Mouse (Mus musculus): ENCODE results near the gene Rab40c. TPM values are rescaled to one million over a fixed set of nuclear protein-coding genes. Genes with fewer than 3 reads are reported as not detected.

Rab40c gene
- polyA plus RNA-seq, 1 experiment from 2014 or later, result 15.8 TPM

- no peak overlapping the region for H3K4me3 ChIP-seq (ENCODE audit: low read depth, low read length)
- no peaks in the 10 kb centered on the region for H3K9me3 ChIP-seq (ENCODE audit: control insufficient read depth)
- no peaks in the 10 kb centered on the region for H3K27me3 ChIP-seq (replicated peaks; ENCODE audit: control insufficient read depth, insufficient read depth, low read length)
- H3K36me3 ChIP-seq (ENCODE audit: control insufficient read depth, insufficient read depth), result no peaks in the 10 kb centered on the region
- WGBS, result 88% methylated on average over 2 of the region's 2 CpGs
- H3K9ac ChIP-seq (ENCODE audit: low read depth, low read length), result no peak overlapping the region
- H3K27ac ChIP-seq (ENCODE audit: low read depth, low read length), result no peak overlapping the region
- 0 out of 2 replicates have a peak, but pooled peaks cover 3% of the 10 kb centered on the region for H3K4me1 ChIP-seq (replicated peaks; ENCODE audit: control insufficient read depth, insufficient read depth, low read length)
- ATAC-seq, result no peak
- no peak for TF ChIP-seq CTCF (IDR thresholded peaks at IDR 0.05; ENCODE audit: low read depth)
- no peak overlapping the region for H3K4me2 ChIP-seq (replicated peaks; ENCODE audit: low read depth)
These were observed 49.6 kb downstream of the Rab40c start for GRCm38 (mm10) chr17:25869954-25870353.

- Histone ChIP-seq H3K36me3 (ENCODE audit: control insufficient read depth, insufficient read depth) (no peaks in the 10 kb centered on the region), H3K4me2 (replicated peaks; ENCODE audit: low read depth) (no peak overlapping the region), H3K9me3 (ENCODE audit: control insufficient read depth) (no peaks in the 10 kb centered on the region), H3K4me1 (replicated peaks; ENCODE audit: control insufficient read depth, insufficient read depth, low read length) (0 out of 2 replicates have a peak, but pooled peaks cover 4% of the 10 kb centered on the region), H3K9ac (ENCODE audit: low read depth, low read length) (no peak overlapping the region), H3K27me3 (replicated peaks; ENCODE audit: control insufficient read depth, insufficient read depth, low read length) (no peaks in the 10 kb centered on the region), H3K4me3 (ENCODE audit: low read depth, low read length) (no peak overlapping the region), H3K27ac (ENCODE audit: low read depth, low read length) (no peak overlapping the region)
- no peak for TF ChIP-seq CTCF (IDR thresholded peaks at IDR 0.05; ENCODE audit: low read depth)
- ATAC-seq, result no peak
- WGBS, result 84% methylated on average over 8 of the region's 8 CpGs
These were observed 50.0 kb downstream of the Rab40c start for GRCm38 (mm10) chr17:25869498-25869897.

GRCm38 (mm10) chr17:25868601-25869191, 50.8 kb downstream of the Rab40c start, which contains the start of gene Mcrip2:
TSS of gene Mcrip2 (minus strand) at chr17:25868764.
- Histone ChIP-seq H3K9ac (ENCODE audit: low read depth, low read length) (peak within 1 kb of the TSS; percentile 66), H3K27ac (ENCODE audit: low read depth, low read length) (peak within 1 kb of the TSS; percentile 81), H3K4me3 (ENCODE audit: low read depth, low read length) (peak within 1 kb of the TSS; percentile 70), H3K4me2 (replicated peaks; ENCODE audit: low read depth) (peak within 1 kb of the TSS; percentile 97), H3K9me3 (ENCODE audit: control insufficient read depth) (no peaks in the 10 kb centered on the region), H3K27me3 (replicated peaks; ENCODE audit: control insufficient read depth, insufficient read depth, low read length) (no peaks in the 10 kb centered on the region), H3K4me1 (replicated peaks; ENCODE audit: control insufficient read depth, insufficient read depth, low read length) (0 out of 2 replicates have a peak, but pooled peaks cover 4% of the 10 kb centered on the region), H3K36me3 (ENCODE audit: control insufficient read depth, insufficient read depth) (no peaks in the 10 kb centered on the region)
- TF ChIP-seq CTCF (IDR thresholded peaks at IDR 0.05; ENCODE audit: low read depth), result peak; percentile 45; the same call in 1 of the 2 replicates
- WGBS, result under 1% methylated on average over 21 of the region's 24 CpGs
- peak; percentile 60 for ATAC-seq

- Histone ChIP-seq H3K4me3 (ENCODE audit: low read depth, low read length) (peak overlapping the region; percentile 70), H3K9me3 (ENCODE audit: control insufficient read depth) (no peaks in the 10 kb centered on the region), H3K4me2 (replicated peaks; ENCODE audit: low read depth) (peak overlapping the region; percentile 97), H3K36me3 (ENCODE audit: control insufficient read depth, insufficient read depth) (no peaks in the 10 kb centered on the region), H3K9ac (ENCODE audit: low read depth, low read length) (peak overlapping the region; percentile 66), H3K27me3 (replicated peaks; ENCODE audit: control insufficient read depth, insufficient read depth, low read length) (no peaks in the 10 kb centered on the region), H3K4me1 (replicated peaks; ENCODE audit: control insufficient read depth, insufficient read depth, low read length) (0 out of 2 replicates have a peak, but pooled peaks cover 4% of the 10 kb centered on the region), H3K27ac (ENCODE audit: low read depth, low read length) (peak overlapping the region; percentile 81)
- ATAC-seq, result peak; percentile 32
- 1% methylated on average over 40 of the region's 42 CpGs for WGBS
- TF ChIP-seq CTCF (IDR thresholded peaks at IDR 0.05; ENCODE audit: low read depth), result no peak
These were observed 51.5 kb downstream of the Rab40c start for GRCm38 (mm10) chr17:25867836-25868600.

GRCm38 (mm10) chr17:25867509-25867835, 52.1 kb downstream of the Rab40c start:
- H3K36me3 ChIP-seq (ENCODE audit: control insufficient read depth, insufficient read depth), result no peaks in the 10 kb centered on the region
- H3K9ac ChIP-seq (ENCODE audit: low read depth, low read length), result peak overlapping the region; percentile 66; the same call in 1 of the 2 replicates
- no peaks in the 10 kb centered on the region for H3K9me3 ChIP-seq (ENCODE audit: control insufficient read depth)
- peak overlapping the region; percentile 70 for H3K4me3 ChIP-seq (ENCODE audit: low read depth, low read length)
- H3K27me3 ChIP-seq (replicated peaks; ENCODE audit: control insufficient read depth, insufficient read depth, low read length), result no peaks in the 10 kb centered on the region
- 6% methylated on average over 7 of the region's 7 CpGs for WGBS
- peak overlapping the region; percentile 97 for H3K4me2 ChIP-seq (replicated peaks; ENCODE audit: low read depth)
- TF ChIP-seq CTCF (IDR thresholded peaks at IDR 0.05; ENCODE audit: low read depth), result no peak
- peak overlapping the region; percentile 81 for H3K27ac ChIP-seq (ENCODE audit: low read depth, low read length)
- ATAC-seq, result no peak
- H3K4me1 ChIP-seq (replicated peaks; ENCODE audit: control insufficient read depth, insufficient read depth, low read length), result 0 out of 2 replicates have a peak, but pooled peaks cover 4% of the 10 kb centered on the region

- Histone ChIP-seq H3K4me1 (replicated peaks; ENCODE audit: control insufficient read depth, insufficient read depth, low read length) (0 out of 2 replicates have a peak, but pooled peaks cover 4% of the 10 kb centered on the region), H3K9ac (ENCODE audit: low read depth, low read length) (no peak overlapping the region), H3K36me3 (ENCODE audit: control insufficient read depth, insufficient read depth) (no peaks in the 10 kb centered on the region), H3K9me3 (ENCODE audit: control insufficient read depth) (no peaks in the 10 kb centered on the region), H3K27me3 (replicated peaks; ENCODE audit: control insufficient read depth, insufficient read depth, low read length) (no peaks in the 10 kb centered on the region), H3K4me3 (ENCODE audit: low read depth, low read length) (no peak overlapping the region), H3K4me2 (replicated peaks; ENCODE audit: low read depth) (no peak overlapping the region), H3K27ac (ENCODE audit: low read depth, low read length) (no peak overlapping the region)
- no peak for TF ChIP-seq CTCF (IDR thresholded peaks at IDR 0.05; ENCODE audit: low read depth)
- 68% methylated on average over 3 of the region's 3 CpGs for WGBS
- ATAC-seq, result no peak
These were observed 53.4 kb downstream of the Rab40c start for GRCm38 (mm10) chr17:25866172-25866571.
